Mouse (Mus musculus) lung, adult 2 months (tissue): Measurements from ENCODE around the gene Slco4a1. TPM values are rescaled to one million over a fixed set of nuclear protein-coding genes. Genes with fewer than 3 reads are reported as not detected.

Experiments used
- DNase-seq: peaks from one replicate; pipeline ENCODE4 v3.0.0; 2022
- H3K4me1 ChIP-seq: fragments of 200-500 bp; 2 replicates; pipeline ENCODE4 v1.6.1; 2011; ENCODE audit warnings: low read length; ENCODE audit not compliant: control insufficient read depth, insufficient read depth
- H3K4me3 ChIP-seq: fragments of 200-500 bp; replicated peaks from 2 replicates; pipeline ENCODE3; 2011; ENCODE audit warnings: low read depth, mild to moderate bottlenecking, control low read depth, low read length; ENCODE audit errors: extremely low read depth
- CTCF ChIP-seq: fragments of 200-500 bp; IDR thresholded peaks from 2 replicates; pipeline ENCODE4 v1.5.1; 2011; ENCODE audit warnings: mild to moderate bottlenecking, low read length, control low read depth; ENCODE audit not compliant: insufficient read depth
- POLR2A ChIP-seq: fragments of 200-500 bp; IDR thresholded peaks from 2 replicates; pipeline ENCODE4 v1.6.1; 2011; ENCODE audit warnings: low read depth, mild to moderate bottlenecking, control low read depth, low read length, borderline replicate concordance; ENCODE audit errors: extremely low read depth
- WGBS: fragments of 180-500 bp; shearing (Covaris S2); methylation state at CpG from one replicate; pipeline ENCODE4 v1.1.7; 2018; 5-methylcytosine and 5-hydroxymethylcytosine counted together
- polyA plus RNA-seq: library from polyadenylated mRNA; depleted of rRNA; stranded (reverse); fragments of >200 nt; gene quantifications from 2 replicates; pipeline ENCODE4 v1.2.3, GENCODE M21; 2012; rRNA removed

Gene Slco4a1
- polyA plus RNA-seq, 1 experiment, result 6.2 TPM

DNA sequence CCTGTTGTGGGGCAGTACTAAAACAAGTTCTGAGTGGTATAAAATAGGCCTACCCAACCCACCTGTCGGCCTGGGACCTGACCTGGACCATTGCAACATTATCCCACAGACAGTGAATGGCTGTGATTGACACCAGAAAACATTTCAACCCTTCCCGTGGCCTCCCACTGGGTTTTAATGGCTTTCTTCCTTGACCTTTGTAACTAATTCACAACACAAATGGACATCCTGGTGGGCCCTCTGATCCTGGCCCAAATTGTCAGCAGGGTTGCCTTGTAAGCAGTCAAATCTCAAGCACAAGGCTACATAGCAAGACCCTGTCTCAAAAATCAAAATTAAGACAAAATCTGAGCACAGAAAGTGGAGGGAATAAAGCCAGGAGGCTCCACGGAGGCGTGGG lies 57.8 kb downstream of the Slco4a1 start:
- 73% methylated on average over 4 of the region's 4 CpGs for WGBS
- no peak overlapping the region for H3K4me3 ChIP-seq
- H3K4me1 ChIP-seq, result no peaks in the 10 kb centered on the region
- no peak for TF ChIP-seq CTCF
- TF ChIP-seq POLR2A, result no peak
- DNase-seq, result no peak

DNA sequence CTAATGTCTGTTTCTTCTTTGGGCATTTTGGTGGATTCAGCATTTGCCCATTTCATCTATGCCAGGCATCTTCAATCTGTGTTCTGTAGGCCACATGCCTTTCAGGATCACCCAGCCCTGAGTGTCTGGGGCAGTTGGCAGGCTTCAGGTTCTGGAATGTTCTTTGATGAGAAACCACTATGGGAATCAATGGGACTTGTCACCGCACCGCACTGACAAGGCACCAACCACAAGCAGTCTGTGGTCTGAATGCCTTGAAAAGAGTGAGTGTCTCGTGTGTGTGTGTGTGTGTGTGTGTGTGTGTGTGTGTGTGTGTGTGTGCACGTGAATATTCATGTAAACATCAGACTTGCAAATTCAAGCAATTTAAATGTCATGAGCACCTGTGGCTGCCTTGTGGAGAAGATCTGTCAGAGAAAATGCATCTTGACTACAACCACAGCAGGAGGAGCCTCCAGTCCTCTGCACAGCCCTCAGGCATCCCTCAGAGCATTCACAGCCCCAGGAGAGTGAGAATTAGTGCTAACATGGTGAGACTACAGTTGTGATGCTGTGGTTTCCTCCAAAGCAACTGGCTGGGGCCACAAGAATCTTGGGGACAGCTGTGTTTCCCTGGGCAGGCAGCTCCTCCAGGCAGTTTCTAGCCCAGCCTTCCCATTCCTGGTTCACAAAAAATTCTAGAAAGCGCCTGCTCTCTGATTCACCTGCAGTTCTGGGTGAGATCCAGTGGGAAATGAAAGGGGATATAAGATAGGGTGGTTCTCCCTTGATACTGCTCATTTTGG lies 65.6 kb downstream of the Slco4a1 start:
- 73% methylated on average over 5 of the region's 5 CpGs for WGBS
- no peak for DNase-seq
- Histone ChIP-seq H3K4me1 (no peaks in the 10 kb centered on the region), H3K4me3 (no peak overlapping the region)
- TF ChIP-seq POLR2A (no peak), CTCF (no peak)

DNA sequence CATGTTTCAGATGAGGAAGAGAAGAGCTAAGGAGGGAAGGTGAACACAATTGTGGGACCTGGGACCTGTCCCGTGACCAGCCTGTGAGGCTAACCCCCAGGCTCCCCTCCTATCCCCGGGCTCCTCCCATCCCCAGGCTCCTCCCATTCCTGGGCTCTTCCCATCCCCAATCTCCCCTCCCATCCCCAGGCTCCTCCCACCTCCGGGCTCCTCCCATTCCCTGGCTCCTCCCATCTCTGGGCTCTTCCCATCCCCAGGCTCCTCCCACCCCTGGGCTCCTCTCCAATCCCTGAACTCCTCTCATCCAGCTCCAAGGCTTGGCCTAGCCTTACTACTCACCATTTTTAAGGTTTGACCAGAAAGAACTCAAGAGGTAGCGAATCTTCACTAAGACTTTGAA lies 66.8 kb downstream of the Slco4a1 start:
- TF ChIP-seq POLR2A (no peak), CTCF (no peak)
- H3K4me3 ChIP-seq, result no peak overlapping the region
- no peaks in the 10 kb centered on the region for H3K4me1 ChIP-seq
- WGBS, result 73% methylated on average over 4 of the region's 4 CpGs
- no peak for DNase-seq

Other genes starting within 250 kb of the Slco4a1 start
- 145 and 148 TPM in 2 replicates for gene Lama5, start 230.4 kb upstream of the Slco4a1 start, polyA plus RNA-seq
- 2,052 and 2,661 TPM in 2 replicates for gene Rps21, start 198.9 kb upstream of the Slco4a1 start, polyA plus RNA-seq
- gene Cables2, start 182.7 kb upstream of the Slco4a1 start, polyA plus RNA-seq, result 22.7 and 28.2 TPM in 2 replicates
- 1.4 and 2.3 TPM in 2 replicates for gene Rbbp8nl, start 166.4 kb upstream of the Slco4a1 start, polyA plus RNA-seq
- gene Gata5, start 121.5 kb upstream of the Slco4a1 start, polyA plus RNA-seq, result 5.4 and 9.9 TPM in 2 replicates
- not detected in 2 replicates for gene Ntsr1, start 43.7 kb downstream of the Slco4a1 start, polyA plus RNA-seq
- gene Mrgbp, start 125.1 kb downstream of the Slco4a1 start, polyA plus RNA-seq, result 25.4 and 27.6 TPM in 2 replicates
- 36.2 and 37.7 TPM in 2 replicates for gene Ogfr, start 133.0 kb downstream of the Slco4a1 start, polyA plus RNA-seq
- gene Col9a3, start 141.5 kb downstream of the Slco4a1 start, polyA plus RNA-seq, result 1.6 TPM in 2 replicates
- 0.05 TPM in 1 of 2 replicates, not detected in the other for gene Tcfl5, start 186.5 kb downstream of the Slco4a1 start, polyA plus RNA-seq